Mouse (Mus musculus) stomach, embryonic 14.5 days (tissue): ENCODE measurements around the gene Itgae. TPM values are rescaled to one million over a fixed set of nuclear protein-coding genes. Genes with fewer than 3 reads are reported as not detected.

Experiments used
- ATAC-seq: fragments of 200-750 bp; cut with Nextera tagmentation; 2 replicates; pipeline ENCODE4 v1.8.0; 2017; ENCODE audit warnings: low read depth, moderate TSS enrichment; ENCODE audit not compliant: insufficient number of reproducible peaks, insufficient read depth, low FRiP score
- H3K27ac ChIP-seq: fragments of 300-500 bp; sonication (generic); 2 replicates; pipeline ENCODE4 v1.5.1; 2014; ENCODE audit warnings: mild to moderate bottlenecking, low read length, moderate library complexity, mixed read lengths
- H3K27me3 ChIP-seq: fragments of 300-500 bp; sonication (generic); 2 replicates; pipeline ENCODE4 v1.6.1; 2014; ENCODE audit warnings: low read length, control low read depth, mixed read lengths; ENCODE audit not compliant: control insufficient read depth, insufficient read depth
- H3K36me3 ChIP-seq: fragments of 300-500 bp; sonication (generic); 2 replicates; pipeline ENCODE4 v1.6.1; 2014; ENCODE audit warnings: mild to moderate bottlenecking, control low read depth, low read length, moderate library complexity, mixed read lengths; ENCODE audit not compliant: control insufficient read depth, insufficient read depth
- H3K4me1 ChIP-seq: fragments of 300-500 bp; sonication (generic); 2 replicates; pipeline ENCODE4 v1.6.1; 2014; ENCODE audit warnings: low read length, control low read depth, mixed read lengths; ENCODE audit not compliant: control insufficient read depth, insufficient read depth
- H3K4me2 ChIP-seq: fragments of 300-500 bp; sonication (generic); replicated peaks from 2 replicates; pipeline ENCODE4 v1.6.1; 2014; ENCODE audit warnings: low read depth, low read length, control low read depth
- H3K4me3 ChIP-seq: fragments of 300-500 bp; sonication (generic); 2 replicates; pipeline ENCODE4 v1.5.1; 2014; ENCODE audit warnings: low read depth, low read length, control low read depth
- H3K9ac ChIP-seq: fragments of 300-500 bp; sonication (generic); replicated peaks from 2 replicates; pipeline ENCODE4 v1.6.1; 2014; ENCODE audit warnings: low read depth, mild to moderate bottlenecking, control low read depth, low read length, moderate library complexity, mixed read lengths
- H3K9me3 ChIP-seq: fragments of 300-500 bp; sonication (generic); 2 replicates; pipeline ENCODE4 v1.6.1; 2016; ENCODE audit warnings: low read depth, low read length, control low read depth; ENCODE audit not compliant: control insufficient read depth
- WGBS: fragments of 180-500 bp; shearing (Covaris S2); extraction: QIAGEN DNeasy Blood & Tissue Kit; methylation state at CpG from one replicate; pipeline ENCODE4 v1.1.7; 2014; 5-methylcytosine and 5-hydroxymethylcytosine counted together
- polyA plus RNA-seq: library from polyadenylated mRNA; unstranded; fragments of >200 nt; fragmentation: Nextera tagmentation; extraction: Ambion mirVana; gene quantifications from 2 replicates; pipeline ENCODE4 v1.2.1, GENCODE M21; 2014

Gene Itgae
- polyA plus RNA-seq, 1 experiment from 2014 or later: 0.51 TPM

- ATAC-seq: no peak
- no peak overlapping the region for H3K27ac ChIP-seq
These were observed 36.1 kb downstream of the Itgae start for GRCm38 (mm10) chr11:73126495-73126894.

DNA sequence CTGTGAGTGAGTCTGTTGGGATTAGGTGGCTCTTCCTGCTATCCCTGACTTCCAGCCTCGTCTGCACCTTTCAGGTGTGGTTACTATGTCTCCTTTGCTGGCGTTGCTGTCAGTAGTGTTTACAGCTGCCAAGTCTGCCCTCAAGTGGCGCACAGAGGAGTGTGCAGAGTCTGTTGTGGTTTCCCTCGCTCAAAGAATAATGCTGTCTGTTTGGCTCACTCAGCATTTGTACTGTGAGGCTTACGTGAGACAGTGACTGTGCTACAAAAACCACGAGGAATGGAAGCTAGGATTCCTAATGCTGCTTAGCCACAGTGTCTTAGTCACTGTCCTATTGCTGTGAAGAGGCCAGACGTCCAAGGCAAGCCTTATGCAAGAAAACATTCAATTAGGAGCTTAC, 40.6 kb downstream of the Itgae start:
- ATAC-seq: no peak

More at GRCm38 (mm10) chr11:73126495-73126894, 36.1 kb downstream of the Itgae start:
- H3K4me2 ChIP-seq: no peak overlapping the region
- no peak overlapping the region for H3K9ac ChIP-seq
- 90% methylated on average over 6 of the region's 6 CpGs for WGBS
- no peaks in the 10 kb centered on the region for H3K9me3 ChIP-seq
- H3K4me1 ChIP-seq: no peaks in the 10 kb centered on the region
- H3K4me3 ChIP-seq: no peak overlapping the region
- no peaks in the 10 kb centered on the region for H3K36me3 ChIP-seq
- H3K27me3 ChIP-seq: no peaks in the 10 kb centered on the region

GRCm38 (mm10) chr11:73132999-73133398, 42.6 kb downstream of the Itgae start:
- H3K9ac ChIP-seq: no peak overlapping the region
- no peak overlapping the region for H3K4me2 ChIP-seq
- ATAC-seq: no peak
- H3K4me1 ChIP-seq: peaks cover 22% of the 10 kb centered on the region
- H3K9me3 ChIP-seq: no peaks in the 10 kb centered on the region
- no peak overlapping the region for H3K27ac ChIP-seq
- no peaks in the 10 kb centered on the region for H3K27me3 ChIP-seq
- WGBS: 90% methylated on average over 6 of the region's 6 CpGs
- H3K36me3 ChIP-seq: peaks cover 4% of the 10 kb centered on the region; the same call in 1 of the 2 replicates
- H3K4me3 ChIP-seq: no peak overlapping the region

More for the DNA sequence above, 40.6 kb downstream of the Itgae start:
- Histone ChIP-seq H3K27ac (no peak overlapping the region), H3K36me3 (peaks cover 4% of the 10 kb centered on the region; the same call in 1 of the 2 replicates), H3K4me1 (peaks cover 12% of the 10 kb centered on the region), H3K4me3 (no peak overlapping the region), H3K9me3 (no peaks in the 10 kb centered on the region), H3K9ac (no peak overlapping the region), H3K27me3 (no peaks in the 10 kb centered on the region), H3K4me2 (no peak overlapping the region)
- WGBS: 77% methylated on average over 7 of the region's 7 CpGs

DNA sequence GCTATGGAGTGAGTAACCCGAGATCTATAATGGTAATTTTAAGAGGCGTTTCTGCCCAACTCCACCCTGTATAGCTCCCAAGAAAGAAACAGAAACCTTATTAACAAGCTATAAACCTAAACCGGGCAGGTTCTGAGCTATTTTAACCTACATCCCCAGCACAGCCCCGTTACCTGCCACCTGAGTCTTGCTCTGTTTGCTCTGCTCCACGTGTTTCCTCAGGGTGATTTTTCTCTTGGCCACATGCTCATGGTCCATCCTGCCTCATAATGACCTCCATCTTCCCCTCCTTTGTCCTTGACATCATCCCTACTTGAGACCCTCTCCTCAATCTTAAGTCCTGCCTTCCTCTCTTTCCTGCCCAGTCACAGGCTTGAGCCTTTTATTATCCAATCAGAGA, 43.8 kb downstream of the Itgae start:
- Histone ChIP-seq H3K9ac (no peak overlapping the region), H3K4me3 (no peak overlapping the region), H3K9me3 (no peaks in the 10 kb centered on the region), H3K4me2 (no peak overlapping the region), H3K4me1 (peaks cover 22% of the 10 kb centered on the region), H3K27me3 (no peaks in the 10 kb centered on the region), H3K36me3 (peaks cover 4% of the 10 kb centered on the region; the same call in 1 of the 2 replicates), H3K27ac (no peak overlapping the region)
- no peak for ATAC-seq
- 88% methylated on average over 5 of the region's 5 CpGs for WGBS

DNA sequence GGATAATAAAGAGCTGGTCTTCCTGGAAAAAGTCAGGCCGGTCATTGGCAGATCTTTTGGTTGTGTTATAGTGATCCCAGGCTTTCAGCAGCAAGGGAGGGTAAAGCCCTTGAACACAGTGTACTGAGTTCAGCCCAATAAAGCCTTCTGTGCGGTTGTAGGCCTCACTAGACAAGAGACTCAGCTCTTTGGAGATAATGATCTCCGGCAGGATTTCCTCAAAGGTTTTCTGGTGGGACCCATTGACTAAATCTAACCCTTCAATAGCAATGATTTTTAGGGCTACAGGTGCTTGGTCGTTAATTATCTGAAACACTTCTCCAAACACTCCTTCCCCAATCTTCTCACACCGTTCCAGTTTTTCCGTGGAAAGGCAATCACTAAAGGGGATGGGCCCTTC, 46.2 kb downstream of the Itgae start:
- 75% methylated on average over 6 of the region's 6 CpGs for WGBS
- no peak overlapping the region for H3K27ac ChIP-seq
- no peaks in the 10 kb centered on the region for H3K9me3 ChIP-seq
- ATAC-seq: no peak
- peak overlapping the region; percentile 96 for H3K4me3 ChIP-seq
- H3K9ac ChIP-seq: peak overlapping the region; percentile 77; the same call in 1 of the 2 replicates
- H3K36me3 ChIP-seq: peaks cover 4% of the 10 kb centered on the region; the same call in 1 of the 2 replicates
- peaks cover 22% of the 10 kb centered on the region for H3K4me1 ChIP-seq
- H3K27me3 ChIP-seq: no peaks in the 10 kb centered on the region
- H3K4me2 ChIP-seq: peak overlapping the region; percentile 72

DNA sequence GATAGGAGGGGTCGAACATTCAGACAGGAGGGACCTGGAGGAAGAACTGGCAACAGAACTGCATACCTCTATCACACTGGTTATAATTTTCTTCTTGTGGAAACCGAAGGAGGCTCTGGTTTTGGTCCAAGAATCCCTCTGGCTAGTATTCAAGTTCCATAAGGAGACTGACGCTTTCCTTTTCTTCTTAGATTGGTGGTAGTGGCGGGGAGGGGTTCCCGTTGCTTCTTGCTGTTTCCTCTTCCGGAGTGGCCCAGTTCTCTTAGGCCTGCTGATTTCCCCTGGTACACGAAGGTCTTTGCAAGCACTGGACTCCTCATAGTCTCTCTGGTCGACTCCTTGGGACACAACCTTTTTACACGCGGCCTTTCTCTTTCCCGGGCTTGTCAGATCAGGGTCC, 46.7 kb downstream of the Itgae start:
- H3K4me2 ChIP-seq: peak overlapping the region; percentile 72
- peak overlapping the region; percentile 77; the same call in 1 of the 2 replicates for H3K9ac ChIP-seq
- H3K27ac ChIP-seq: no peak overlapping the region
- H3K4me3 ChIP-seq: peak overlapping the region; percentile 96
- no peaks in the 10 kb centered on the region for H3K27me3 ChIP-seq
- H3K36me3 ChIP-seq: peaks cover 4% of the 10 kb centered on the region; the same call in 1 of the 2 replicates
- WGBS: 25% methylated on average over 11 of the region's 11 CpGs
- H3K9me3 ChIP-seq: no peaks in the 10 kb centered on the region
- ATAC-seq: no peak
- peaks cover 22% of the 10 kb centered on the region for H3K4me1 ChIP-seq

GRCm38 (mm10) chr11:73137591-73138501, 47.5 kb downstream of the Itgae start, which contains the start of gene Haspin:
Gene Haspin (minus strand): TSS chr11:73138294.
- under 1% methylated on average over 80 of the region's 84 CpGs for WGBS
- no peak within 1 kb of the TSS for H3K27ac ChIP-seq
- peak; percentile 93 for ATAC-seq
- peaks cover 22% of the 10 kb centered on the region for H3K4me1 ChIP-seq
- no peaks in the 10 kb centered on the region; the same call in 1 of the 2 replicates for H3K36me3 ChIP-seq
- no peaks in the 10 kb centered on the region for H3K9me3 ChIP-seq
- peak within 1 kb of the TSS; percentile 96 for H3K4me3 ChIP-seq
- no peaks in the 10 kb centered on the region for H3K27me3 ChIP-seq
- H3K9ac ChIP-seq: peak within 1 kb of the TSS; percentile 77
- peak within 1 kb of the TSS; percentile 72 for H3K4me2 ChIP-seq

DNA sequence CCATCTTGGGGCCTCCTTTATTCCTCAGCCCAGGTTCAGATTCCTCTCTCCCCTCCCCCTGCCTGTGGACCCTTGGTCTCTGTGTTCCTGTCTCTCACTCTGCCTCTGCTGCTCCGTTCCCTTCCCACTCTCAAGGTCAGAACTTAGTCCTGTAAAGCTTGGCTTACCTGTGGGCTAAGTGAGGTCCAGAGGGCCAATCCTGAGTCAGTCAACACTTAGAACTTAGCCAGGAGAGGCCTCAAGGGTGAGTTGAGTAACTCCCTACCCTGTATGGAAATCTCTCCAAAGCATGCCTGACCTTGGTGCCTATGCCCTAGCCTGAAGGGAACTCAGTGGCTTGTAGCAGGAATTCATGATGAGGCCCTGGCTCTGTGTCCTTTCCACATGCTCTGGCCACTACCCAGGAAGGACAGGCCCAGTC, 53.9 kb downstream of the Itgae start:
- no peaks in the 10 kb centered on the region for H3K27me3 ChIP-seq
- H3K9ac ChIP-seq: no peak overlapping the region
- H3K4me1 ChIP-seq: no peaks in the 10 kb centered on the region
- no peaks in the 10 kb centered on the region for H3K9me3 ChIP-seq
- H3K36me3 ChIP-seq: no peaks in the 10 kb centered on the region
- no peak overlapping the region for H3K4me2 ChIP-seq
- no peak overlapping the region for H3K27ac ChIP-seq
- ATAC-seq: no peak
- WGBS: 79% methylated on average over 1 of the region's 1 CpGs
- H3K4me3 ChIP-seq: no peak overlapping the region
